Mouse (Mus musculus): ENCODE results near the gene Auts2. TPM values are rescaled to one million over a fixed set of nuclear protein-coding genes. Genes with fewer than 3 reads are reported as not detected.

Gene Auts2
- total and polyA plus RNA-seq, 2 experiments from 2014 or later, result 6.8 to 12.1 TPM

- Histone ChIP-seq H3K27me3 (ENCODE audit: control insufficient read depth, insufficient read depth, low read length) (no peaks in the 10 kb centered on the region), H3K4me1 (ENCODE audit: control insufficient read depth, insufficient read depth) (peaks cover 23% of the 10 kb centered on the region), H3K27ac (ENCODE audit: low read depth) (no peak overlapping the region), H3K36me3 (replicated peaks; ENCODE audit: control insufficient read depth, insufficient read depth, low read length) (no peaks in the 10 kb centered on the region), H3K9me3 (replicated peaks; ENCODE audit: control insufficient read depth, low read length) (no peaks in the 10 kb centered on the region), H3K4me2 (ENCODE audit: low read depth, low read length) (peak overlapping the region; percentile 9; the same call in 1 of the 2 replicates), H3K4me3 (ENCODE audit: low read depth, low read length) (no peak overlapping the region), H3K9ac (replicated peaks; ENCODE audit: low read depth, low read length) (no peak overlapping the region)
- TF ChIP-seq EP300 (IDR thresholded peaks at IDR 0.05; ENCODE audit: low read depth) (no peak), CTCF (IDR thresholded peaks at IDR 0.05; ENCODE audit: low read depth) (no peak)
- ATAC-seq (ENCODE audit: insufficient read depth, low read depth) (no peak), DNase-seq (ENCODE audit: low spot score) (no peak)
- 55% methylated on average over 7 of the region's 7 CpGs for WGBS
Measured at GRCm38 (mm10) chr5:132486831-132487230, 56.3 kb downstream of the Auts2 start.

- no peak overlapping the region for H3K27ac ChIP-seq (ENCODE audit: low read depth)
- no peak for TF ChIP-seq EP300 (IDR thresholded peaks at IDR 0.05; ENCODE audit: low read depth)
- TF ChIP-seq CTCF (IDR thresholded peaks at IDR 0.05; ENCODE audit: low read depth), result no peak
- no peak overlapping the region for H3K9ac ChIP-seq (replicated peaks; ENCODE audit: low read depth, low read length)
- H3K4me3 ChIP-seq (ENCODE audit: low read depth, low read length), result no peak overlapping the region
- DNase-seq (ENCODE audit: low spot score) (no peak), ATAC-seq (ENCODE audit: insufficient read depth, low read depth) (no peak)
- peaks cover 19% of the 10 kb centered on the region for H3K4me1 ChIP-seq (ENCODE audit: control insufficient read depth, insufficient read depth)
- H3K9me3 ChIP-seq (replicated peaks; ENCODE audit: control insufficient read depth, low read length), result no peaks in the 10 kb centered on the region
- 75% methylated on average over 6 of the region's 6 CpGs for WGBS
- H3K27me3 ChIP-seq (ENCODE audit: control insufficient read depth, insufficient read depth, low read length), result no peaks in the 10 kb centered on the region
- H3K36me3 ChIP-seq (replicated peaks; ENCODE audit: control insufficient read depth, insufficient read depth, low read length), result no peaks in the 10 kb centered on the region
- H3K4me2 ChIP-seq (ENCODE audit: low read depth, low read length), result no peak overlapping the region
Measured at GRCm38 (mm10) chr5:132485994-132486393, 57.1 kb downstream of the Auts2 start.

GRCm38 (mm10) chr5:132485448-132485847, 57.7 kb downstream of the Auts2 start:
- H3K27ac ChIP-seq (ENCODE audit: low read depth), result no peak overlapping the region

GRCm38 (mm10) chr5:132481476-132481875, 61.7 kb downstream of the Auts2 start:
- no peak overlapping the region for H3K4me3 ChIP-seq (ENCODE audit: low read depth, low read length)
- DNase-seq (ENCODE audit: low spot score) (no peak), ATAC-seq (ENCODE audit: insufficient read depth, low read depth) (no peak)
- TF ChIP-seq CTCF (IDR thresholded peaks at IDR 0.05; ENCODE audit: low read depth) (no peak), EP300 (IDR thresholded peaks at IDR 0.05; ENCODE audit: low read depth) (no peak)
- peaks cover 12% of the 10 kb centered on the region; the same call in 1 of the 2 replicates for H3K4me1 ChIP-seq (ENCODE audit: control insufficient read depth, insufficient read depth)
- H3K36me3 ChIP-seq (replicated peaks; ENCODE audit: control insufficient read depth, insufficient read depth, low read length), result no peaks in the 10 kb centered on the region
- H3K27me3 ChIP-seq (ENCODE audit: control insufficient read depth, insufficient read depth, low read length), result no peaks in the 10 kb centered on the region
- no peak overlapping the region for H3K9ac ChIP-seq (replicated peaks; ENCODE audit: low read depth, low read length)
- no peak overlapping the region for H3K27ac ChIP-seq (ENCODE audit: low read depth)
- WGBS, result 92% methylated on average over 3 of the region's 3 CpGs
- H3K4me2 ChIP-seq (ENCODE audit: low read depth, low read length), result no peak overlapping the region
- no peaks in the 10 kb centered on the region for H3K9me3 ChIP-seq (replicated peaks; ENCODE audit: control insufficient read depth, low read length)

More at GRCm38 (mm10) chr5:132485448-132485847, 57.7 kb downstream of the Auts2 start:
- no peak for TF ChIP-seq EP300 (IDR thresholded peaks at IDR 0.05; ENCODE audit: low read depth)
- TF ChIP-seq CTCF (IDR thresholded peaks at IDR 0.05; ENCODE audit: low read depth), result no peak
- Histone ChIP-seq H3K4me2 (ENCODE audit: low read depth, low read length) (no peak overlapping the region), H3K4me3 (ENCODE audit: low read depth, low read length) (no peak overlapping the region), H3K36me3 (replicated peaks; ENCODE audit: control insufficient read depth, insufficient read depth, low read length) (no peaks in the 10 kb centered on the region), H3K9me3 (replicated peaks; ENCODE audit: control insufficient read depth, low read length) (no peaks in the 10 kb centered on the region), H3K9ac (replicated peaks; ENCODE audit: low read depth, low read length) (no peak overlapping the region), H3K4me1 (ENCODE audit: control insufficient read depth, insufficient read depth) (peaks cover 19% of the 10 kb centered on the region), H3K27me3 (ENCODE audit: control insufficient read depth, insufficient read depth, low read length) (no peaks in the 10 kb centered on the region)
- 70% methylated on average over 3 of the region's 3 CpGs for WGBS
- DNase-seq (ENCODE audit: low spot score) (no peak), ATAC-seq (ENCODE audit: insufficient read depth, low read depth) (no peak)

GRCm38 (mm10) chr5:132480461-132480860, 62.7 kb downstream of the Auts2 start:
- H3K4me2 ChIP-seq (ENCODE audit: low read depth, low read length), result no peak overlapping the region
- H3K27ac ChIP-seq (ENCODE audit: low read depth), result no peak overlapping the region
- ATAC-seq (ENCODE audit: insufficient read depth, low read depth) (no peak), DNase-seq (ENCODE audit: low spot score) (no peak)
- WGBS, result 84% methylated on average over 6 of the region's 6 CpGs
- H3K4me1 ChIP-seq (ENCODE audit: control insufficient read depth, insufficient read depth), result peaks cover 12% of the 10 kb centered on the region; the same call in 1 of the 2 replicates
- TF ChIP-seq CTCF (IDR thresholded peaks at IDR 0.05; ENCODE audit: low read depth) (no peak), EP300 (IDR thresholded peaks at IDR 0.05; ENCODE audit: low read depth) (no peak)
- no peaks in the 10 kb centered on the region for H3K36me3 ChIP-seq (replicated peaks; ENCODE audit: control insufficient read depth, insufficient read depth, low read length)
- H3K27me3 ChIP-seq (ENCODE audit: control insufficient read depth, insufficient read depth, low read length), result no peaks in the 10 kb centered on the region
- no peak overlapping the region for H3K4me3 ChIP-seq (ENCODE audit: low read depth, low read length)
- no peaks in the 10 kb centered on the region for H3K9me3 ChIP-seq (replicated peaks; ENCODE audit: control insufficient read depth, low read length)
- H3K9ac ChIP-seq (replicated peaks; ENCODE audit: low read depth, low read length), result no peak overlapping the region

GRCm38 (mm10) chr5:132479227-132479857, 63.8 kb downstream of the Auts2 start:
- Histone ChIP-seq H3K4me2 (ENCODE audit: low read depth, low read length) (peak overlapping the region; percentile 34), H3K9ac (replicated peaks; ENCODE audit: low read depth, low read length) (no peak overlapping the region), H3K4me3 (ENCODE audit: low read depth, low read length) (no peak overlapping the region), H3K4me1 (ENCODE audit: control insufficient read depth, insufficient read depth) (0 out of 2 replicates have a peak, but pooled peaks cover 12% of the 10 kb centered on the region), H3K9me3 (replicated peaks; ENCODE audit: control insufficient read depth, low read length) (no peaks in the 10 kb centered on the region), H3K27me3 (ENCODE audit: control insufficient read depth, insufficient read depth, low read length) (no peaks in the 10 kb centered on the region), H3K27ac (ENCODE audit: low read depth) (no peak overlapping the region), H3K36me3 (replicated peaks; ENCODE audit: control insufficient read depth, insufficient read depth, low read length) (no peaks in the 10 kb centered on the region)
- 22% methylated on average over 11 of the region's 11 CpGs for WGBS
- TF ChIP-seq EP300 (IDR thresholded peaks at IDR 0.05; ENCODE audit: low read depth) (no peak), CTCF (IDR thresholded peaks at IDR 0.05; ENCODE audit: low read depth) (no peak)
- ATAC-seq (ENCODE audit: insufficient read depth, low read depth) (no peak), DNase-seq (ENCODE audit: low spot score) (no peak)
